Mouse (Mus musculus): ENCODE results near the gene Myo15b.

The Myo15b gene

DNA sequence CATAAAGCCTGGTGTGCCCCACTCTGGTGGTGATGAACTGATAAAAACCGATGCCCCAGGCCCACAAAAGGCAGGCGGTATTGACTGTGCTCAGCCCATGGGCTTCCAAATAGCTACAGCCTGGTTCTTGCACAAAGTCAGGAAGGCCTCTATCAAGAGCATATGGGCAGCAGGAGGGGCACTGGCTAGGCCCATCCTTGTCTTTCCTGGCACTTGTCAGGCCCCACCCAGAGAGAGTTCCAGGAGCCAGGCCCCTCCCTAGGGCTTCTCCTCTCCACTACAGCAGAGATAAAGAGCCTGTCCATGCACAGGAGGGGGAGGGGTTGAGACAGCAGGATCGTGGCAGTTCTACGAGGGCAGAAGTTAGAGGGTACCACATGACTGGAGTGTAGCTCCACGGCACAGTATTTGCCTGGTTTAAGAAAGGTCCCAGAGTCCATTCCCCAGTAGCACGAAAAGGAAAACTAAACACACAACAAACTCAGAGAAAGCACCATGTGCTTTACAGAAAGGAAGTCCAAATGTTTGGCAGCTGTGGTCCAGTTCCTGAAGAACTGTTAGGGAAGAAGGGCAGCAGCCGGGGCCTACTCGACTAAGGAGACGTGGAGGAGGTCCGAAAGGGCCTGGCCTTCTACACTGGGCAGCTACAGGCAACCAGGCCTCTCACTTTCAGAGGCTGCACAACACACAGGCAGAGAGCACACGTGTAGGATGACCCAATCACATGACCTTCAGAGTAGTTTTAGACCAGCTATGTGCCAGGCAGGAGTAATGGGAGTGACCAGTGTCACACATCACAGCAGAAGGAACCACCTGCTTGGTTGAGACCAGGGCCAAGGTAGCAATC lies 45.4 kb downstream of the Myo15b start:
- peak; percentile 56 for DNase-seq (ENCODE audit: low spot score)

DNA sequence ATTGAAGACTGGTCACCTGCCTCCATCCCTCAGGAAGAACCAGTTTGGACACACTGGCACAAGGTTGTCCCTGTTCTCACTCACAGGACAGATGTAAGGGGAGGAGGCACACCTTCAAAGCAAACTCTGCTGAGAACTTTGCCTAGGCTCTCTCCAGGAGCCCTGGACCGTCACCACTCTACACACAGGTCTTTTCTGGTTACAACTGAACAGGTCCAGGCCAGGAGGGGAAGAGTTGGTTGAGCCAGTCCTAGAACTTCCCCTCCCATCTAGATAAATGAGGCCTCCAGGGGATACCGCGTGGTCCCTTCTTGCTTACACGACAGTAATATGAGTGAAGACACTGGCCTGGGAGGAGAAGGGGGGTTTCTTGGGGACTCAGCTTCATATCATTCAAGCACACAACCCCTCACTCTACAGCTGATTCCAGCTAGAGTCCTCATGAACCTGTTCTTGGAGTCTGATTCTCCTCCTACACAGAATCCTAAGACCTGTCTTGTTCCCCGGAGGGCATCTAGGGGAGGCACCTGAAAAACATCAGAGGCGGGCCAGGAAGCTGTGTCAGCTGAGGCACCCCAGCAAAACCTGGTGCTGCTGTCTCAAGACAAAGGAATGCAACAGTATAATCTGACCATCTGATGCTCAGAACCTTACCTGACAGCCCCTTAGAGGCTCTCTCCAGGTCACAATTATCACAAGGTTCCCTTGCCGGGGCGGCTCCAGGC lies 46.2 kb downstream of the Myo15b start:
- DNase-seq (ENCODE audit: low spot score) = no peak

DNA sequence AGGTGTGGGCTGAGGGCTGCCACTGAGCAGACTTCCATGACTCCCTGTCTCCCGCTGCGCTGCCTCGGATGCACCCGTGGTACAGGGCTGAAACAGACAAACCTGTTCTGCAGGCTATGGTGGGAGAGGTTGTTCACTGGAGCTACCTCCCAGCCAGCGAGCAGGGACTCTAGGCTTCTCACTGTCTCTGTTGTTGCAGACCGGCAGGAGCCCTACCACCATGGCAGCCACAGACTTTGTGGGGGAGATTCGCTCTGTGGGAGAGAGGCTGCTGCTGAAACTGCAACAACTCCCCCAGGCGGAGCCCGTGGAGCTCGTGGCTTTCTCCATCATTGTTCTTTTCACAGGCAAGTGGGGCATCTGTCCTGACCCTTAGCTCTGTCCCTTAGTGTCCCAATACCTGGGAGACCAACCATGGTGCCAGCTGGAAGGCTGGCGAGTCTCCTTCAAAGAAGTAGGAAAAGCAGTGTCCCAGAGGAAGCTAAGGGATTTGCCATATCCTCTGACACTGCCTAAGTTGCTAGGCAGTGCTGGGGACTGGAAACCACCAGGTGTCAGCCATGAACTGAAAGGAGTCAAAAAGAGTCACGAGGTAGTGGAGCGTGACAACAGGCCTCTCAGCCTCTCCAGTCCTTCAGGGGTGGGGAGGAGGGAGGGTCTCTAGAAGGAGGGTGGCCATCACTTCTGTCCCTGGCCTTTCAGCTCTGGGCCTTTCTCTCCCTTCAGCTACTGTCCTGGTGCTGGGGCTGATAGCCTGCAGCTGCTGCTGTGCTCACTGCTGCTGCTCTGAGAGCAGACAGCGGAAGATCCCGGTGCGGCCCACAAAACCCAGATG lies 47.0 kb downstream of the Myo15b start:
- DNase-seq (ENCODE audit: low spot score) = no peak

DNA sequence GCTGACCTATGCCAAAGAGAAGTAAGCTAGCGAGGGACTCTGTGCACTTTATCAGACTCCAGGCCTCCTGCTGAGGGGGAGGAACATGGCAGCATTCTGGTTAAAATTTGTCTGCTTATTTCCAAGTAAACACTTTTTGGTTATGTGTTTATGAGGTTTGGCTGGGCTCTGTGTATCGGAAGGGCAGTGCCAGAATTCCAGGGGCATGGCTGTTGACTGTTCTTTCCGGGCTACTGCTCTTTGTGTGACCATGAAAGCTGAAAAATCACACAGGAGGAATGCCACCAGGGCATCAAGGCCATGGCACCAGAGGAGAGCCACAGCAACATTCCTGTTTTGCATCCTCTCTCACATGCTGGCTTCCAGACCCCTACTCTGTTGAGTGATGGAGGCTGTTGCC lies 47.9 kb downstream of the Myo15b start:
- DNase-seq (ENCODE audit: low spot score) = no peak

DNA sequence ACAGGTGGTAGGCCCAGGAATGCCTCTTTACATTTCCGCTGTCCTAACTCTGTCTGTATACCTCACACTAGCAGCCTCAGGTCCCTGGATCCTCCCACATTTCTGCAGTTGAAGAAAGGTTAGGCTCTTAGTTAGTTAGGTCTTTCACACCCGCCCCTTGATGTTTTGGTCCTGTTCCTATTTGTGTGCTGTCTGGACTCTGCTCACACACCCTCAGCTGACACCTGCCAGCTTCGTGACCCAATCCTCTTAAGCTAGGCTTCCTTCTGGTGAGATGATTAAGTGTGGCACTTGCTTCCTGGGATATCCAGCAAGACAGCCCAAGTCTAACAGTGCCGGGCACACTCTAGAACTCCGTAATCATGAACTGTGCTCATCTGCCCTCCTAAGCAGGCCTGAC lies 48.3 kb downstream of the Myo15b start:
- DNase-seq (ENCODE audit: low spot score) = no peak

DNA sequence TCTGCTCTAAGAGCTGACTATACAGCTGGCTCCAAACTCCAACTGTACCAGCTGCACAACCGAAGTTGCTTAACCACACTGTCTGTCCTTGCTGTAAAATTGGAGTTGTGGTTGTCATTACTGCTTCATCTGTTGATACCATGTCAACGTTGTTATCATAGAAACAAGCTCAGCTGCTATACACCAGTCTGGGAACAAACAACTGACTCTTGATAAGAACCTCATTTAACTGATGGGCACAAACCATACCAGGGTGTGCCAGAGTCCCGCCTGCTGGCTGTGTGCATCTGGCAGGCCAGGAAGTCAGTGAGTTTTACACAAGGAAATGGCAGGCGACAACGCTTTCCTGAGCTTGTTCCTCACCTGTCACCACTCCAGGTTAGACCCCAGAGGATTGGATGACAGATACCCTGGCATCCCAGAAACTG lies 52.9 kb downstream of the Myo15b start:
- DNase-seq (ENCODE audit: low spot score) = peak; percentile 43

DNA sequence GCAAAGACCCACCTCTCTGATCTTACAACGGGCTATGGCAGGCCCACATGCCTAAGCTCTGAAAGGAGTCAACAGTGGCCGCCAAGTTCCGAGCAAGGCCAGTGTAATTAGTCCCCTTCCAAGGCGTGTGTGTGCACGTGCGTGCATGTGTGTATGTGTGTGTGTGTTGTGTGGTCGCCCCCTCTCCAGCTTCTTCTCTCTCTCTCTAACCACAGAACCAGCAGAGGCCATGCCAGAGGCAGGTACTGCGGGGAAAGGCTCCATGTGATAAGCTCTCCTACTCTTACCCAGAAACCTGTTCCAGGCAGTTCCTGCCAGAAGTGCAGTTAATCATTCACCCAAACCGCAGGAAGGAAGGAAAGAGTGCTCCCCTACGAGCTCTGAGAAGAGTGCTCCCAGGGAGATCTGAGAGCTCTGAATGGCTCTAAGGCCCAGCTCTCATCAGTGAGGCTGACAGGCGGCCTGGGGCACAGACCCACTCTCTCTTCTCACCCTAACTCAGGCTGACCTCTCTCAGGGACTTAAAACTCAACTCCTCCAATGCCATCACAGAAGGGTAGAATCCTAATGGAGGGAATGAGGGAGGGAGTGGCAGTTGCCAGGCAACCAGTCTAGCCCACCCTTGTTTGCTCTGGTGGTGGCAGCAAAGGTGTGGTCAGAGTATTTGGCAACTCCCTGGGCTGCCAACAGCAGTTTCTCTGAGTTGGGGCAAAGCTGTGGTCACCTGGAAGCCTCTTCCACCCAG lies 53.6 kb downstream of the Myo15b start, which contains the start of gene Smim6:
Gene Smim6 (plus strand): TSS at position 386 of the 745 bp plus-strand sequence.
- DNase-seq (ENCODE audit: low spot score) = peak; percentile 76

DNA sequence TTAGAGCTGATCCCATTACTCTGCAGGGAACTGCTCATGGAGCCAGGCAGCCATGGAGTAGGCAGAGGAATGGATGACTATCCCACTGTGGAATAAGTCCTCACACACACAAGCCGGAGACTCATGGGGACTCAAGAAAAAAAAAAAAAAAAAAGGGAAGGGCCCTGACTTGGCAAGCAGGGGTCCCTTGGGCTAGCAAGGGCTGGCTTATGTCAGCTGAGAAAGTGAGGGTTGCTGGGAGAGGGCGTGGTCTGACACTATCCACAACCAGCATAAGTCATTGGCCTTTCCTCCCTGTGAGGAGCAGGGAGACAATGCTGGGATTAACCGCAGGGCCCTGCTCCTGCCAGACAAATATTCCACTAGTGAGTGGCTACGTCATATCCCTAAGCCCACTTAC lies 58.4 kb downstream of the Myo15b start:
- no peak for DNase-seq (ENCODE audit: low spot score)

DNA sequence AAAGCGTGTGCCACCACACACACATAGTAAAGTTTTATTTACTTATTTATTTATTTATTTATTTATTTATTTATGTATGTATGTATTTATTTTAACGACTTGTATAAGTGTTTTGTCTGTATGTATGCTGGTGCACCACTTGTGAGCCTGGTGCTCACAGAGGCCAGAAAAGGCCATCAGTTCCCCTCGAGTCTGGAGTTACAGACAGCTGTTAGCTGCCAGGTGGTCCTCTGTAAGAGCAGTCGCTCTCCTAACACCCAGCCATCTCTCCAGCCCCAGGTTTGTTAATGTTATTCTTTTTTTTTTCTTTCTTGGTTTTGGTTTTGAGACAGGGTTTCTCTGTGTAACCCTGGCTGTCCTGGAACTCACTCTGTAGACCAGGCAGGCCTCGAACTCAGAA lies 60.4 kb downstream of the Myo15b start:
- no peak for DNase-seq (ENCODE audit: low spot score)

DNA sequence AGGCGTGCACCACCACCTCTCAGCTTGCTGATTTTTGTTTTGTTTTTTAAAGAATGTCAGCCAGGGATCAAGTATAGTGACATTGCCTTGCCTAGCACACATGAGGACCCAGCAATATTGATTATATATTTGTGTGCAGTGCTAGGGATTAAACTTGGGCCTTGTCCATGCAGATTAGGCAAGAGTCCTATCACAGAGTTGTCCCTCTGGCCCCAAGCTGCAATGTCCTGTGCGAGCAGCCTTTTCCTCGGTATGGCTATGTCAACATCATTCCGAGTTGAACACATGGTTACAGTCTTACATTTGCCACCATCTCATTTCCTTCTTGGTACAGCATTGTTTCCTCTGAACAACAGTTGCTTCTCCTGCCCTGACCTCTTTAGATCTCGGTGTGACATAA lies 60.9 kb downstream of the Myo15b start:
- DNase-seq (ENCODE audit: low spot score) = no peak

DNA sequence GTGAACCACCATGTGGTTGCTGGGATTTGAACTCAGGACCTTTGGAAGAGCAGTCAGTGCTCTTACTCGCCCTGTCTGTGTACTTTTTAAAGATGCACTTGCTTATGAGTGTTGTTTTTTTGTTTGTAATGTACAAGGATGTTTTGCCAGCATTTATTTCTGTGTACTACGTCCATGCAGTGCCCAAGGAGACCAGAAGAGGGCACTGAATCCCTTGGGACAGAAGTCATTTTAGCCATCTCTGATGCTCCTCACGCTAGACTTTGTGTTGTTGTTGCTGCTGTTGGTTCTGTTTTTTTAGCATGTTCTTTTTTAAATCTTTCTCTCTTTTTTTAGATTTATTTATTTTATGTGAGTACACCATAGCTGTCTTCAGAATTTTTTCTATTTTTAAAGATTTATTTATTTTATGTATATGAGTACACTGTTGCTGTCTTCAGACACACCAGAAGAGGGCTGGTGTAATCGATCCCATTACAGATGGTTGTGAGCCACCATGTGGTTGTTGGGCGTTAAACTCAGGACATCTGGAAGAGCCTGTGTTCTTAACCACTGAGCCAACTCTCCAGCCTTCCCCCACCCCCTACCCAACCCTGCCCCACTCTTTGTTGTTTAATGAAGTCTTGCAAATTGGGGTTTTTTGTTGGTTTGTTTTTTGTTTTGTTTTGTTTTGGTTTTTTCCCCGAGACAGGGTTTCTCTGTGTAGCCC lies 62.1 kb downstream of the Myo15b start:
- peak; percentile 50 for DNase-seq (ENCODE audit: low spot score)

DNA sequence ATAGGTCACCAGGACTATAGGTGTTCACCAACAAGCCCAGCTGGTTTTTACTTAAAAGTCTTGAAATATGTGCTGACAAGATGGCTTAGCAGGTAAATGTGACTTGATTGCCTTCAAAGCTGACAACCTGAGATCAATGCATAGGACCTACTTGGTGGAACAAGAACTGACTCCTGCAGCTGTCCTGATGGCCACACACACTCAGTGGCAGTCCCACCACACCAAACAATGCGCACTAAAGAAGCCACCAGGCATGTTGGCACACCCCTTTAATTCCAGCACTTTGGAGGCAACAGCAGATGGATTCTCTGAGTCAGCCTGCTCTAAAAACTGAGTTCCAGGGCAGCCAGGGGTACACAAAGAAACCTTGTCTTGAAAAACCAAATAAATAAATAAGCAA lies 63.8 kb downstream of the Myo15b start:
- DNase-seq (ENCODE audit: low spot score) = no peak

DNA sequence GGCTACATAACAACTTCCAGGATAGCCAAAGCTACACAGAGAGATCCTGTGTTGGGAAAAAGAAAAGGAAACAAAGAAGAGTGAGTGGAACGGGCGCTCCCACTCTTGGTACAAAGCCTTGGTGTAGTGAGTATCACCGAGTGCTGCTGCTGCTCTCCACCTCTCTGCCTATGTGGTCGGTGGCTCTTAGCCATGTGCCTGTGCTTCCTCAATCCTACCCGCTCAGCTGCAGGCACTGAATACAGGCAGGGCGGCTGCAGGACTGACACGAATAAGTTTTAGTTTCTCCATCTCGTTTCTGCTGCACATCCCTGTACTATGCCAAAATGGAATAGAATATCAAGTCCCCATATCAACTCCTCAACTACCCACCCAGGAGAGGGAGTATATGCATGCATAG lies 70.8 kb downstream of the Myo15b start:
- no peak for DNase-seq (ENCODE audit: low spot score)

DNA sequence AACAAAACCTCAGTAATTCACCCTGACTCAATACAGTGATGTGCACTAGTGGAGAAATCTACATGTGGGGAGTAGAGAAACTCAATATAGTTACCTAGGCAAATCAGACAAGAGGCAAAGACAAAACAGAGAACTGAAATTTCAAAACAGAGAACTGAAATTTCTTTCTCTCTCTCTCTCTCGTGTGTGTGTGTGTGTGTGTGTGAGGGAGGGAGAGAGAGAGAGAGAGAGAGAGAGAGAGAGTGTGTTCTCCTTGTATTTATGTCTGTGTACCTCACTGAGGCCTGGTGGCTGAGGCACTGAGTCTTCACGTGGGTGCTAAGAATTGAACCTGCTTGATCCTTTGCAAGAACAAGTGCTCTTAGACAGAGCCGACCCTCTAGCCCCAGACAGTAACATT lies 71.6 kb downstream of the Myo15b start:
- no peak for DNase-seq (ENCODE audit: low spot score)

DNA sequence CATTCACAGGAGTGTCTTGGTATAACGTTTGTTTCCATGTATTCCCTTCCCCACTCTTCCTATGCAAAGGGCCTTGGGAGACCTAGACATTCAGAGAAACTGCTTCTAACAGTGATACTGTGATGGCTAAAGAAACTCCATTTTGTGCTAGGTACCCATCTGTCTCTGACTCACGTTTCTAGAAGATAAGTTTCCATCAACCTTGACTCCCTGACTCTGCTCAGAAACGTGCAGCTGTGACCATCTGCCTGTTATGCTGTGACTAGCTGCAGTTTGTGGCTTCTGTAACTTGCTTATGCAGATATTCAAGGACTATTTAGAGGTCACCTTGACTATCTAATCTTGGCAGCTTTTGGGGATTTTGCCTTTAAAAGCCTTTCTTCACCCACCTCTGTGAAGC lies 73.0 kb downstream of the Myo15b start:
- DNase-seq (ENCODE audit: low spot score) = no peak

DNA sequence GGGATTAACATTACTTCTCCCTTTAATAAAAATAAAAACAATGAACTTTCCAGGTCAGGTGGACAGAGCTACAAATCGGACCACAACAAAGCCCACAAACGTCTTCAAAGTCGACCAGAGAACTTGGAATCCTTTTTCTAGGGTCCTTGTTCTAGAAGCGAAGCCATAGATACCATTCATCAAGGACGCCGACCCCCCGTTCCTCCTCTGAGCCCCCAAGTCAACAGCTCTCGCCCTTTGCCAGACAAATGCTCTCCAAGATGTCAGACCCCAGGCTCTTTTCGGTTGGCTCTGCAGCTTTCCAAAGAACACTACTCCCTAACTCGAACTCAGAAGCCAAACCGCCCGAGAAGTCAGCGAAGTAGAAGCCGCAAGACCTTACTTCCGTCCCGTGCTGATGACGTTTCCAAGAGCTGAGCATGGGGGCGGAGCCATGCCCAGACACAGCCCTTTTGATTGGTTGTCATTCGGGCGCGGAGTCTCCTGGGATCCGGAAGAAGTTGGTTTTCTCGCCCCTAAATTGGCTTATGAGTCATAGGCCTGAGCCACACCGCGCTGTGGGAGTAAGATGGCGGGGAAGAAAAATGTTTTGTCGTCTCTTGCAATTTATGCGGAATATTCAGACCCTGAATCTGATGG lies 75.0 kb downstream of the Myo15b start, which contains the start of the genes Sap30bp and Recql5:
Gene Sap30bp (plus strand): TSS at position 175 of the 639 bp plus-strand sequence.
Gene Recql5 (minus strand): TSS at position 370 of the 639 bp plus-strand sequence.
- DNase-seq (ENCODE audit: low spot score) = peak; percentile 98

DNA sequence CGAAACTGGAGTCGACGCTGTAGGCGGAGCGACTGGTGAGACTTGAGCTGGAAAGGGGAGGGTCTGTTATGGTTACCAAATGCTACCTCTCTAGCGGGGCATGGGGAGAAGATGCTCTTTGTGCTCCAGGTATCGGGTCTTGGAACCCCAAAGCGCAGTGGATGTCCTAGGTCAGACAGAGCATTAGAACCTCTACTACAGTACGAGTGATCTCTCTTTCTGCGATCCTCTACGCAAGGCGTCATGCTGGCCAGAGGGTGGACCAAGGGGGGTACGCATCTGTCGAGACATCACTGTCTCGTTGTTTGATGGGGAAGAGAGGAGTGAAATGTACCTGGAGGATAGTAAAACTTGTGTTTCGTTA lies 75.5 kb downstream of the Myo15b start:
- no peak for DNase-seq (ENCODE audit: low spot score)

DNA sequence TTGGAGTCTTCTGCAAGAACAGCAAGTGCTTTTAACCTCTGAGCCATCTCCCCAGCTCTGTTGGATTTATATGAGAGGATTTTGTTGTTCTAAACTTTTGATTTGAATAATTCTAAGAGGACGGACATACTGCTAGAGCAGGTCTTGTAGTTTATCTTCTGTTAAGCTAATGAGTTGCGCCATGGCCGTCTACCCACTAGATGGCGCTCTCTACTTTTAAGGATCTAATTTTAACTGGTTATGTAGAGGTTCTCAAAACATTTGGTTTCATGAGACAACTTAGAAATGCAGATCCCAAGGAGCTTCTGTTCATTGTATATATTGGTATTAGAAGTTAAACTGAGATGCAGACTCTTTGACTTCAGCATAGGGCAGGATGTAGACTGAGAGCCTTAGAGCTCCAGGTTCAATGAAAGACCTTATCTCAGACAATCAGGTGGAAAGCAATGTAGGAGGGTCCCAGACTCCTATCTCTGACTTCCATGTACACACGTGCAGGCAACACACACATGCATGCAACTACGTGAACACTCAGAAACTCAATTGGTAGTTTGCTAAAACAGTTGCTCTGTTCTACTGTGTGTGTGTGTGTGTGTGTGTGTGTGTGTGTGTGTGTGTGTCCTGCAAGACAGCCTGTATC lies 81.6 kb downstream of the Myo15b start:
- DNase-seq (ENCODE audit: low spot score) = peak; percentile 78

DNA sequence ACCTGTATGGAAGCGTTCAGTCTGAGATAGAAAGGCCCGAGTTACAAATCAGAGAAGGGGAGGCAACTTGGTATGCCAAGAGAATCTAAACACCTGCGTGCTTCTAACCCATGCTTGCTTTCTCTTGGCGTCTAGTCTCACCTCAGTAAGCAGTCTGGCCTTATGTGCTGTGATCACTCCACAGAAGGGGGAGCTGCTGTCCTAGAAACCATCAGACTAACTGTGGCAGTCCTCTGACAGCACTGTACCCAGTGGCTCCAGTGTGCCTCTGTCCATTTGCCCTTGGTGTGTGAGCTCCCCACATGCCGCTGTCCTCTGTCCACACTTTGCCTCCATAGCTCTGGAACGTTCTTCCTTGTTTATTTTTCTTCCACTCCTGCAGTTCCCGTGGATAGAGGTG lies 83.8 kb downstream of the Myo15b start:
- DNase-seq (ENCODE audit: low spot score) = no peak

All from lung, postnatal 25 days (tissue).